Mouse (Mus musculus): ENCODE results near the gene Dcaf8.

- TF ChIP-seq CTCF (IDR thresholded peaks at IDR 0.05; ENCODE audit: low read depth, low read length) (no peak), POLR2A (IDR thresholded peaks at IDR 0.05; ENCODE audit: borderline replicate concordance, low read depth, low read length) (no peak)
Observed at GRCm38 (mm10) chr1:172105101-172105500, 42.8 kb upstream of the Dcaf8 start.

Measured in bone marrow macrophage, adult 2 months (primary cell).